8 mouse cellular contexts compared by ENCODE assay signal in the genomic region with DNA sequence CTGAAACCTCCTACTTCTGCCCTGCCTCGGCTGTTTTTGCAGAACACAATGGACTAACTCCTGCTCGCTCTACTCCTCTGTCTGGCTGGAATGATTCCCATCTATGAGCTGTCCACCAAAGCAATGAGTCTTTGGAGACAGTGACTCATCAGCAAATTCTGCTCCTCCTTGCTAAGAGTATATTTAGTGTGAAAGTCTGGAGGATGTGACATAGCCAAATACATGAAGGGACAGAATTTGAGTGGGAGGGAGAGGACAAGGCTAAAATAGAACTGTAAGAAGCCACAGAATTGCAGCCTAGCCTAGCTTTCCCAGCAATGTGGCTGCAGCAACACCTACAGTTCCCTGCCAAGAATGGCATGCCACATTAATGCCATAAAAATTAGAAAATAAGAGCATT.
DNase-seq lines count a peak whose midpoint lies in the region; ATAC-seq and TF ChIP-seq lines count a peak whose summit lies in the region.

No protein-coding gene starts in this region.

- H3K9ac ChIP-seq in kidney, embryonic 14.5 days (ENCODE audit: low read depth, low read length), result no peak overlapping the region

- H3K27me3 ChIP-seq in myocyte (ENCODE audit: control insufficient read depth, insufficient read depth, insufficient read length), result no peaks in the 10 kb centered on the region
- no peaks in the 10 kb centered on the region for H3K27me3 ChIP-seq in kidney, embryonic 14.5 days (ENCODE audit: control insufficient read depth, insufficient read depth, low read length)

- no peak overlapping the region for H3K4me3 ChIP-seq in myocyte
- H3K4me3 ChIP-seq in kidney, embryonic 14.5 days (ENCODE audit: low read length), result no peak overlapping the region

- H3K4me2 ChIP-seq in myocyte (ENCODE audit: low read depth), result peak overlapping the region; percentile 49
- no peak overlapping the region for H3K4me2 ChIP-seq in kidney, embryonic 14.5 days (replicated peaks; ENCODE audit: low read depth, low read length)

- no peak overlapping the region for H3ac ChIP-seq in myocyte (ENCODE audit: control insufficient read depth, insufficient read length)

- TF ChIP-seq POLR2A in myocyte (IDR thresholded peaks at IDR 0.05; ENCODE audit: insufficient read length, low read depth), result no peak

- no peaks in the 10 kb centered on the region for H3K79me2 ChIP-seq in myocyte (ENCODE audit: control insufficient read depth, insufficient read depth)

- H3K4me1 ChIP-seq in kidney, embryonic 14.5 days (ENCODE audit: control insufficient read depth, insufficient read depth, low read length), result no peaks in the 10 kb centered on the region

- no peak for ATAC-seq in granulocyte monocyte progenitor cell, adult 5-6 weeks (replicated peaks; ENCODE audit: poor library complexity, severe bottlenecking)
- ATAC-seq in kidney, embryonic 14.5 days (ENCODE audit: low FRiP score, low TSS enrichment), result no peak

- no peaks in the 10 kb centered on the region for H3K36me3 ChIP-seq in myocyte (ENCODE audit: control insufficient read depth, insufficient read depth)
- no peaks in the 10 kb centered on the region for H3K36me3 ChIP-seq in kidney, embryonic 14.5 days (ENCODE audit: control insufficient read depth, insufficient read depth, low read length)

- peak; percentile 84 for DNase-seq in right cerebral cortex, adult 18-20 months
- DNase-seq in right cerebral cortex, postnatal 4 days, result no peak
- DNase-seq in fibroblast of lung, adult 2 months (ENCODE audit: low read depth), result peak; percentile 70
- DNase-seq in layer of hippocampus, postnatal 10 days (ENCODE audit: low spot score in 2 of 2), result peak; percentile 16 to 31
- no peak for DNase-seq in kidney, postnatal 14 days

- H3K9me3 ChIP-seq in kidney, embryonic 14.5 days (ENCODE audit: control insufficient read depth, low read length), result no peaks in the 10 kb centered on the region

- H3K27ac ChIP-seq in kidney, embryonic 14.5 days (ENCODE audit: low read depth, low read length), result no peak overlapping the region

- 31% methylated on average over 2 of the region's 2 CpGs for WGBS in kidney, embryonic 14.5 days

TF ChIP-seq in myocyte, 11 proteins besides CTCF, POLR2A, EP300 and RAD21:
- TF ChIP-seq POLR2AphosphoS2 (IDR thresholded peaks at IDR 0.05; ENCODE audit: insufficient read length, low read depth) (no peak), USF1 (IDR thresholded peaks at IDR 0.05; ENCODE audit: low read depth) (no peak), TCF12 (IDR thresholded peaks at IDR 0.05; ENCODE audit: insufficient read depth, poor library complexity, severe bottlenecking) (no peak), REST (IDR thresholded peaks at IDR 0.05; ENCODE audit: insufficient read depth, insufficient read length) (no peak), CEBPB (IDR thresholded peaks at IDR 0.05; ENCODE audit: insufficient read depth, poor library complexity, severe bottlenecking) (0 out of 2 replicates have a peak, but pooled peaks have one; percentile 26), MYOG (IDR thresholded peaks at IDR 0.05; ENCODE audit: control insufficient read depth in 1 of 3, insufficient read depth in 1 of 3, insufficient read length in 2 of 3, low read depth in 2 of 3) (no peak), MAX (IDR thresholded peaks at IDR 0.05; ENCODE audit: low read depth) (peak; percentile 5), SRF (IDR thresholded peaks at IDR 0.05; ENCODE audit: control insufficient read depth, insufficient read length, low read depth) (no peak), TCF3 (IDR thresholded peaks at IDR 0.05; ENCODE audit: insufficient read length, low read depth) (no peak), MYOD1 (IDR thresholded peaks at IDR 0.05; ENCODE audit: control insufficient read depth in 1 of 3, insufficient read length in 2 of 3, low read depth in 2 of 3) (no peak), E2F4 (IDR thresholded peaks at IDR 0.05; ENCODE audit: insufficient read depth) (no peak)
TF ChIP-seq in myocyte: peak in this region for 2.

Comparison
In these comparisons a context has a peak if more than half of its experiments do, and no peak if none do; other contexts are left out.
1. DNase-seq: peak in right cerebral cortex, adult 18-20 months (single experiment), fibroblast of lung, adult 2 months (single experiment) and layer of hippocampus, postnatal 10 days (2 of 2); none in right cerebral cortex, postnatal 4 days (single experiment) and kidney, postnatal 14 days (single experiment).